Mouse (Mus musculus): ENCODE results near the gene Gm20532.

Gene Gm20532

DNA sequence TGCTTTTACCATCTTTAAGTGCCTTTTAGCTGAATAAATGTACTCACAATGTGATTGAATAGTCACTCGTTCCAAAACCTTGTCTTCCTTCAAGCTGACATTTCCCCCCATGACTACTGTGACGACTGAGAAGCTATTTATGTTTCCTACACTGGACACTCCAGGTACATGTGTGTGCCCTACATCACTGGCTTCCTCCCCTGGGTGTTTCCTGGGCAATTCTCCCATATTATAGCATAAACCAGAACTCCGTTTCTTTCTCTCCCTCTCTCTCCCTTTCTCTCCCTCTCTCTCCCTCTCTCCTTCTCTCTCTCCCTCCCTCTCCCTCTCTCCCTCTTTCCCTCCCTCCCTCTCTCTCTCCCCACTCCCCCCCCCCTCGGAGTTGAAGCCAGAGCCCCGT lies 12.6 kb upstream of the Gm20532 start:
- DNase-seq (ENCODE audit: low spot score) = no peak

DNA sequence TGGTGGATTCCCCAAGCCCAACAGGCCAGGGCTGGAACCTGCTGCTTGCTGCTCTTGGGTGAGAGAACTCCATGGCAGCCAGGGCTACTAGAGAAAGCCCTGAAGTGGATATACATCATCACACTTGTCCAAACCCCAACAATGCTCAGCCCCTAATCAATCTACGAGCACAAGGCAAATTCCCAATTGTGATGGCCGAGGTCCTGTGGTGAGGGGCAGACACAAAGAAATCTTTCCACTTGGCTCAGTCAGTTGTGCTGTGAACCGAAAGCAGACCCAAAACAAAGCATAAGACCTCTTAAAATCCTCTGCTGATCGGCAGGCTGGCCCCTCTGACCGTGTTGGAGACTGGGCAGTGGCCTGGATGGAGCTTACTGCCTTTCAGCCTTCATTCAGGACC lies 11.6 kb upstream of the Gm20532 start:
- peak; percentile 52 for DNase-seq (ENCODE audit: low spot score)

DNA sequence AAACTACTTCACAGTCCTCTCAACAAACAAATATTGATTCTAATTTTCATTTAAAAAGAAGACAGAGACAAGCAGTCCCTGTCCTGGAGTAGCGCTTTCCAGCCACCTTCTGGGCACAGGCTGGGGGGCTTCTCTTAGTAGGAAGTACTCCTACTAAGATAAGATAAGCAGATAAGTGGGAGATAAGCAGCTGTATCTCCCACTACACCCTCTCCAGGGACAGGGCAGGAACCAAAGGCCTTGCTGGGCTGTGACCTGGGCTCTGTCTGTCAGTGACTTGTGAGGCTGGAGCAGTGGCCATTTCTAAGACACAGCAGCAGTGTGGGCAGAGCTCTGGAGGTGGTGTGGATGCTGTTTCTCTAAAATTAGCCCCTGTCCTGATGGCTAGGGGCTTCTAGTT lies 11.1 kb upstream of the Gm20532 start:
- DNase-seq (ENCODE audit: low spot score) = no peak

DNA sequence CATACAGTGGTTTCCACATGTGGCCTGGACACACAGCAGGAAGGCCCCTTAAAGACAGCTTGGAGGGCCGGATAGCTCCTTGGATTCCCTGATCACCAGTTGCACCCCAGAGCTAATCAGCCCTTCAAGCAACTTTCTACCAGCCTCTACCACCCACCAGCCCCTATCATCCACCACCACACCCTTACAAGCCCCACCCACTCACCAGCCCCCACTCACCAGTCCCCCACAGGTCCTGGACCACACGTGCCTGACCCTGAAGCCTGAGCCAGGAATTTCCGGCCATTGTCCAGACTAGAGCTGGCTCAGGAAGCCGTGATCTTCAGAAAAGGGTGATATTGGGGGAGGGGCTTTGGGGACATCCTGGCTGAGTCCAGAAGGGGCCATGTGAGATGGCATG lies 10.6 kb upstream of the Gm20532 start:
- no peak for DNase-seq (ENCODE audit: low spot score)

DNA sequence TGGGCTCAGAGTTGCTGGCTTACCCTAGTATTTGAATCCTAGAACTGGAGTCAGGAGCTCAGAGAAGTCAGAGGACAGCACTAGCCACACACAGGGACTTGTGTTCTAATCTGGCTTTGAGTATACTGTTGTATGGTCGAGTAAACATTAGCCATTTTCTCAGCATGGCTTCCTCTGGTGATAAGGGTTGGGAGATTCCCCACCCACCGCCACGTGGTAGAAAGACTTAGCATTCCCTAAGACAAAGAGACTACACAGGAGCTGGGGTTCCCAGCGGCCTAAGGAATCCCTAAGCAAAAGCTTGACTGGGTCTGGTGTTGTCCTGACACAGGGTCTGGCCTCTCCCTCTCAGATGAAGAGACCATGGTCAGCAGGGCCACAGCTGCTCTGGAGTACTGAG lies 10.0 kb upstream of the Gm20532 start:
- DNase-seq (ENCODE audit: low spot score) = no peak

DNA sequence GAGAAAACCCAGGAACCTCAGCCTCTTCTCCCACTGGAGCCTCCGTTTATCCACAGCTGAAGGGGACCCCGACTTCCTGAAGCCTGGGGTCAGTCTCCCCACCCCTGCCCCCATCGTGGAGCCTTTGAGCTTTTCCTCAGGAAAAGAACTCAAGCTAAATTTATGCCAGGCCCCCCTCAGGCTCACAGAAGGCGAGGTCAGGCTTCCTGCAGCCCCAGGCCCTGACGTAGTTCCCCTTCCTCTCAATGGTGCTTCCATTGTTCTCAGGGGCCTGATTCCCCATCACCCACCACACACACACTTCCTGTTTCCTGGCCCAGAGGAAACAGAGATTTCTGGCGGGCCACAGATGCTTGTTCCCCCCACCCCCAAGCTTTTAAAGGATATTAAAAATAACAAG lies 8.1 kb upstream of the Gm20532 start:
- DNase-seq (ENCODE audit: low spot score) = no peak

DNA sequence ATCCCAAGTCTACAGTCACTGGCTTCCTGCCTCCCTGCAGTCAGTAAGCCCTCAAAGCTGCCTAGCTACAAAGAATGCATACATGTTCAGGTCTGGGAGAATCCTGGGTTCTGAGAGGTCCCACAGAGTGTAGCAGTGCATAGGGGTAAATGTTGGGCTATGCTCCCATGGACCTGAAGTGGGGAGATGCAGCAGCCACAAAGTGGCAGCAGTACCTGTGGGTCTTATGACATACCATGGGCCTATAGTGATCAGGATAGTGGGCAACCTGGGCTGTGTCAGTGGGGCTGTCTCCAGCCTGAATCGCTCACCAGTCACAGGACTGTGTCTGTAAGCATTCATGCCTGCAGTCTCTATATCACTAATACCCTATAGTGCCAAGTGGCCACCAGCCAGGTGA lies 6.7 kb upstream of the Gm20532 start, which contains the start of gene Egfl7:
Gene Egfl7, plus strand, starts transcription at position 301 of the 400 bp plus-strand sequence.
- no peak for DNase-seq (ENCODE audit: low spot score)

DNA sequence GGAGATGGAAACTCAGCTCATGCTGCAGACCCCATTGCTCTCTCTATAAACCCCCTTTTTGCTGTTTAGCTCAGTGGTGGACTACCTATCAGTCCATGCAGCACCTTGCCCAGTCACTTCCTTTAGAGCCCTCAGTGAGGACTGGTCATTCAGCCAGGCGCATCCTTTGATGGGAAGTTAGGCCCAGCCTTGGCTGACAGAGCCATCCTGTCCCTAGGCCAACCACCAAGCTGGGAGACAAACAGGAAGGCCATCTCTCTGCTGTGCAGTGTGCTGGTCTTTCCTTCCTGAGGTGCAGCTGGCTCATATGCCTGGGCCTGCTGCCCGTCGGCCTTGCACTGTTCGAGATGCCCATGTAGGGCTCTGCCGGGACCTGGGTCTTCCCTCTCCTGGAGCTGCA lies 5.7 kb upstream of the Gm20532 start:
- DNase-seq (ENCODE audit: low spot score) = no peak

DNA sequence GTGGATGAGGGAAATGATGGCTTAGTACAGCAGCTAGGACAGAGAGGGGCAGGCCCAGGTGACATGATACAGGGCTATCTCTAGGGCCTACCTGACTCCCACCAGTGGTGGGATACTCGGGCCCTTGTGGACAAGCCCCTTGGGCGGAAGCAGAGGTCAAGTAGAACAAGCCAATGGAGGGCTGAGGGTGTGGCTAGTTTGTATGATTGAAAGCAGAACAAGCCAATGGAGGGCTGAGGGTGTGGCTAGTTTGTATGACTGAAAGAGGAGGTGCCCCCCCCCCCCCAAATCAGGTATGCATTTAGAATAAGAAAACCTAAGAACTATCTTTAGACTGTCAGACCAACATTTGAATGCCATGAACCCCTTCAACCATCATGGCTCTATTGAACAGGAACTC lies 4.2 kb upstream of the Gm20532 start:
- DNase-seq (ENCODE audit: low spot score) = no peak

DNA sequence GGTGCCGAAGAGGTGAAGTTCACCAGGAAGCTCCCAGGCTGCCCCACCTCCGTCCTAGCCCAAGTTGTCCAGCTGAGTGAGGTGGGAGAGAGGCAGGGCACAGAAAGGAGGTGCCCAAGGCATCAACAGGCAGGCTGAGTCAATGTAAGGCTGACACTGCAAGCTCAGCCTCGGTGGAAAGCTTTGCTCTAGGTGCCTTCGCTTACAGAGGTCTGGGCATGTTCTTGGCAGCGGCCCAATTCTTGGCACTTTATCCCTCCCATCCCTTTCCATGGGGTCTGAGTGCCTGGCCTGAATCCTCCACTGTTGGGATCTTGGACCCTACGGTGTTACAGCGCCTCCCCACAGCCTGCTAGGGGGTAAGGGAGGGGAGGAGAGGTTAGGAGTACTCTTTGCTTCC lies 3.7 kb upstream of the Gm20532 start:
- no peak for DNase-seq (ENCODE audit: low spot score)

DNA sequence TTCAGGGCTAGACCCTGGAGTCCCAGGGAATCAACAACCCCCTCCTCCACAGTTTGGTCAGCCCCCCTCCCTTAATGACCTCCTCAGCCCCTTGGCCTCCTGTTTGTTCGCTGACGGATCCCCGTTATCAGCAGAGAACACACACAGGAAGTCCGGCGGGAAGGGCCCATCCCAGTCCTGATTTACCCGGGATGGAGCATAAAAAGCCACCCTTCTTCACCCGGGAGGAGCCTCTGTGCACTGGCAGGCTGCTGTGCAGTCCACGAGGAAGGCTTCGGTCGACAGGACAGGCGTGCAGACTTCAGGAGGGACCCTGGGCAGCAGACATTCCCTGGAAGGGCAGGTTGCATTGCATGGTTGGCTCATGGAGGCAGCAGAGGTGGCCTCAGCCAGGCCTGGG lies 2.8 kb upstream of the Gm20532 start:
- no peak for DNase-seq (ENCODE audit: low spot score)

DNA sequence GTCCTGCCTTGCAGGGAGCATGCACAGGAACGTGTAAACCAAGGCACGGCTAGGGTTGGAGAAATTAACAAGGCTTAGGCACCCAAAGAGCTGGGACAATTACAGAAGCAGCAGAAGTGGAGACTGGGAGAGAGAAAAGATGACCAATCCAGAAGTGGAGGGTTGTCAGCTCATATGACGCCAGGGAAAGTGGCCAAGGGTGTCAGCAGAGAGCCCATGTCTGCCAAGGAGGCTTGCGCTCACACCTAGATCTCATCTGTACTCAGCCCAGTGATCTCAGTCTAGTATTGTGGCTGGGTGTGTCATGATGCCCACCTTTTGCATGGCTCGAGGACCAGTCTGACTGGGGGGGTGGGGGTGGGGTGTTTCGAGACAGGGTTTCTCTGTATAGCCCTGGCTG lies 726 bp upstream of the Gm20532 start:
- DNase-seq (ENCODE audit: low spot score) = no peak

DNA sequence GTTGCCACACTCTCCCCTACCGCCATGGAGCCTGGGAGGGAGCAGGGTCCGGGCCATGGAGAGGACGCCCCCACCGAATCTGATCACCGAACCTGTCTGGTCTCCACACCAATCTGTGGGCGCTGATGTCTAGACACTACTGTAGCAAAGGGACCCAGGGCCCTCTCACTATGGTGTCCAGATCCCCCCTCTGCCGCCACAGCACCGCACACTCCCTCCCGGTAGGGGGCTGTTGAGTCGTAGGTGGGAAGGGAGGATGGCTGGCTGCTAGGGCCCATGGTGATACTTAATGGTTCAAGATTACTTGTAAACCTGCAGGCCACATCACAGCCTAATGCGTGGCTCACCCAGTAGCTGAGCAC lies 586 bp downstream of the Gm20532 start:
- DNase-seq (ENCODE audit: low spot score) = no peak

DNA sequence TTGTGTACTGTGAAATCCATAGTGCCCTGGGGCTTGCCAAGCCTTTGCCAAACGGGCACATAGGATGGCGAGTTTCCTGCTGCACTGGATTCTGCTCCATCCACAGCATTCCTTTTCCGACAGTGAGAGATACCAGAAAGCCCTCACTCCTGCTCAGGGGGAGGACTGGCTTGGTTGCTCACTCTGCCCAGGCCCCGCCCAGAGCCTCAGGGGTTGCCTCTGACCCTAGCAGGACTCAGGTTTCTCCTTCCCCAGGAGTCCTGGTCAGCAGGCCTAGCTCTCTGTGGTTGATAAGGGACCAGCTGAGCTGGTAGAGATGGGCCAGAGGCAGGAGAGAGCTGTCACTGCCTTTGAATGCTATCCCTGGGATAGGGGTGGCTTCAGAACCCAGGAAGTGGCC lies 2.1 kb downstream of the Gm20532 start:
- peak; percentile 53 for DNase-seq (ENCODE audit: low spot score)

DNA sequence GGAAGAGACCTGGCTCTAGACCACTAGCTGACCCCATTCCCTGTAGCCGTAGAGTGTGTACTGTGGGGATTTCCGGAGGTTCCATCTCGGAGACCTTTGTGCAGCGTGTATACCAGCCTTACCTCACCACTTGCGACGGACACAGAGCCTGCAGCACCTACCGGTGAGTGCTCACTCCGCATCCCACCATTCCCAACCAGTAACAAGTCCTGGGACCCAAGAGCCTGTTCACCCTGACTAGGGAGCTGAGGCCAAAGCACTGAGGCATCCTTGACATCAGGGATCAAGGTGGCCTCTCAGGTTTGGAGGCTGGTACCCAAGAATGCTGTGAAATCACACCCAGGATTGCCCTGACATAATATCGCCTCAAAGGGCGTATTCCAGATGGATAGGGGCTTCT lies 2.8 kb downstream of the Gm20532 start:
- DNase-seq (ENCODE audit: low spot score) = no peak

DNA sequence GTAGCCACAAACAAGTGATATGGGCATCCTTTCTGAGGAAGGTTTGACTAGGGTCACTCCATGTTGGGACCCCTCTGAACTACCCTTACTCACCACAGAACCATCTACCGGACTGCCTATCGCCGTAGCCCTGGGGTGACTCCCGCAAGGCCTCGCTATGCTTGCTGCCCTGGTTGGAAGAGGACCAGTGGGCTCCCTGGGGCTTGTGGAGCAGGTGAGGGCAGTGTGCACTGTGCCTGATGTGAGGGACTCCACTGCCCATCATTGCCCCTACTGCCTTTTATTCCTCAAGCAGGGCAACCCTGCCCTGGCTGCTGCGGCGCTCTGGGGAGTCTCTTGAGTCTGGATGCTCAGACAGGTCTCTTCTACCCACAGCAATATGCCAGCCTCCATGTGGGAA lies 3.8 kb downstream of the Gm20532 start:
- no peak for DNase-seq (ENCODE audit: low spot score)

DNA sequence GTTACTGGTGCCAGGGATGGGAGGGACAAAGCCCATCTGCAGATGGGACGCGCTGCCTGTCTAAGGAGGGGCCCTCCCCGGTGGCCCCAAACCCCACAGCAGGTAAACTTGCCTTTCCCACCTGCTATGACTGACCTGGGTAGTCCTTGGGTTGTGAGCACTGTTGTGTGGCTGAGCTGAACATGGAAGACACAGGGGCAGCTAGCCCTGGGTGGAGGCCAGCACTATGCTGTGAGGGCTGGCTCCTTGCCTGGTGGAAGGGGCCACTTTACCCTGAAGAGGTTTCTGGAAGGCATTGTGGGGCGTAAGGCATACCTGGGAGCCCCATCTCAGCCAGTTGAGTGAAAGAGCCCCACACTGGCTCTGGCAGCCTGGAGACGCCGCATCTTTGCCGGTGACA lies 4.5 kb downstream of the Gm20532 start:
- DNase-seq (ENCODE audit: low spot score) = no peak

DNA sequence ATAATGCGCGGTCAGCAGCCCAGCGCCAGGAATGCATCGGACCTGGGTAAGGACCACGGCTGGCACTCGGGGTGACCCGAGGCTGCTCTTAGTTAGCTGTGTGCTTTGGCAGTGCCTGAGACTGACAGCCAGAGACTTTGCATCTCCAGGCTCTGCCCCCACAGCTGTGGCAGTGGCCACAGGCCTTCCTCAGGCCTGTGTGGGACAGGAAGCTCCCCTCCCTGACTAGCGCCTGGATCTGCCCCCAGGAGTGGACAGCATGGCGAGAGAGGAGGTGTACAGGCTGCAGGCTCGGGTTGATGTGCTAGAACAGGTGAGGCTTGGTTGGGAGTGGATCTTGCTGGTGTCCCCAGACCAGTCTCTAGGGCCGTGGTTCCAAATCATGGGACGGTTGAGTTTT lies 5.0 kb downstream of the Gm20532 start:
- no peak for DNase-seq (ENCODE audit: low spot score)

DNA sequence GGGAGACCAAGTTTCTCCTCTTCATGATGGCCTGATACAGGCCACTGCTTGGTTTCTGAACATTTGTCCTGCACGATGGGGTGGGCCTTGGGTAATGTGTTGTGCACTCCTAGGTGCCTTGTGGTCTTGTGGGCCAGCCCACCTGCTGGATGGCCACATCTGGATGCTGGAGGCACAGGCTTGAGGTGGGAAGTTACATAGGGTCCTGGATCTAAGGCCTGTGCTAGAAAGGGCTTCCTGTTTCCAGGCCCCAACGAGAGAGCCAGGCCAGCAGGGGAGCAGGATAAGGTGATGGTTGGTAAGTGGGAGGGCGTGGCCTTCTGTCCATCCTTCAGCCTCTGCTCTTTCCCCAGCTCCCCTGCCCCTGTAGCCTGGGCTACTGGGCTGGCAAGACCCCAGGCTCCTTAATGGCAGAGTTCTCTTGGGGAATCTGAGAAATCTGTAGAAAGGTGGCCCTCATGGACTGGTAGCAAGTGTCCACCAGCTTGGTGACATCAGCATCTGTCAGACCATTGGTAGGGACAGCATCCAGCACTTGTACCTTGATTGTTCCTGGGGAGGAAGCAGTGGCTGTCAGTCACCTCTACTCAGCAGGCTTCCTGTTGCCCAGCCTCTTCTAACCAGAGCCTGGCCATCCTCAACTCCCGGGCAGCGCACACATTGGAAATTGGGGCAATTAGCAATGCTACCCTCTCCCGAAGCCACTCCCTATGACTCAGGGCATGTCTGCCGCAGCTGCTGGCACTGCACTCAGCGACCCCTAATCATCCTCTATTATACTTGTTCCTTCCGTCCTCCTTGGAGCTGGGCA lies 7.0 kb downstream of the Gm20532 start:
- DNase-seq (ENCODE audit: low spot score) = no peak

DNA sequence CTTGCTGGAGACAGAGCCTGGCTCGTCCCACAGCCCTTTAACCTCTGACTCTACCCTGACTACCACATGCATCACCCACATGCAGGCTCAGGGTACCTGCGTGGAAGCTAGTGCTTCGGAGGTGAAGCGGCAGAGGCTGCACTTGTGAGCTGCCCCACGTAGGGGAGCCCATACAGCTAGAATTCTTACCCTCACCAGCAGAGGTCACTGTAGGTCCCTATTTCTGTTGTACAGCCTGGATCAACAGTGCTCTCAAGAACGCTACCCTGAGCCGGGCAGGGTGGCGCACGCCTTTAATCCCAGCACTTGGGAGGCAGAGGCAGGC lies 7.5 kb downstream of the Gm20532 start:
- DNase-seq (ENCODE audit: low spot score) = peak; percentile 71

DNA sequence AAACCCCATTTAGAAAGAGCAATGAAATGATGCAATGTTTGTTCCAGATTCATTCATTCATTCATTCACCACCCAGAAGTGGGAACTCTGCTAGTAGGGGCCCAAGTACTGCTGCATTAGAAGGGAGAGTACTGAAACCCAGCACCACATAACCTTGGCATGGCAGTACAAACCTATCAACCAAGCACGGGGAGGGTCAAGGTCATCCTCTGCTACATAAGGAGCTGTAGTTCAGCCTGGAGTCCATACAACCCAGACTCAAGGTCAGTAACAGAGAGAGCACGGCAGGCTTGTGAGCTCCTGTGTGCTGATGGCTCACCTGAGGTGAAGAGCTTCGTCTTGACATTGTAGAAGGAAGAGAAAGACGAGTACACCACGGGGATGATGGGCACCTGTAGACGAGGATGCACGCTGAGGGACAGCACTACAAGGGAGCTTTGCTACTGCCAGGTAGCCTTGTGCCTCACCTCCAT lies 8.1 kb downstream of the Gm20532 start:
- DNase-seq (ENCODE audit: low spot score) = no peak

DNA sequence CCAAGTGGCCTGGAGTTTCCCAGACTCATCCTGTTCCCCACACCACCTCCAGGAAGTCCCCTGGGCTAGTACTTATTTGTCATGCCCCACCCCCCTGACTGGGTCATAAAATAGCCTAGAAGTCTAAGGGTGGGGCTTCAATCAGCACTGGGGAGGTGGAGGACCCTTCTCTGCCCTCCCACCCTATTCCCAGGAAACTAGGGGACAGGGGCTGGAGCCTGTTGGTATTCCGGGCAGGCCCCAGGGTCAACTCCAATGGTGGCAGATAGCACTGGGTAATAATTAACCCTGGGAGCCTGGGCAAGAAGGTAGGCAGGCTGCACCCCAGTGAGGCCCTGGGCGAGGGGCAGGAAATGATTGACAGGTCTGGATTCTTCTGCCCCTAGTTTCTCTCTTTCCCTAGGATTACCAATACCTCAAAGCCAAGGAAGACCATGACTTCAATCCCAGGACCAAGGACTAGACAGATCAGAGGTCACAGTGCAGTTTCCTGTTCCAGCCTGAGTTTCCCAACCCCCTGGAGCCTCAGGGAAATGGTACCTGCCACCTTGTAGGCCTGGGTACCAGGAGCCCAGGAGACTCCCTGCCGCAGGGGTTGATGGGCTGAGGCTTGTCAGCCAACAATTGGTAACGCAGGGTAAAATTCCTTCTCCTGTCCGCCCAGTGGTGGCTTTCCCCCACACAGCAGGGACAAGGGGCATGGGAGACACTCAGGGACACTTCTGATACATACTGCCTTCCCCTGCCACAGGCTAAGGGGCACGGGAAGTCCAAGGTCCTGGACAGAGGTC lies 8.7 kb downstream of the Gm20532 start:
- DNase-seq (ENCODE audit: low spot score) = no peak

DNA sequence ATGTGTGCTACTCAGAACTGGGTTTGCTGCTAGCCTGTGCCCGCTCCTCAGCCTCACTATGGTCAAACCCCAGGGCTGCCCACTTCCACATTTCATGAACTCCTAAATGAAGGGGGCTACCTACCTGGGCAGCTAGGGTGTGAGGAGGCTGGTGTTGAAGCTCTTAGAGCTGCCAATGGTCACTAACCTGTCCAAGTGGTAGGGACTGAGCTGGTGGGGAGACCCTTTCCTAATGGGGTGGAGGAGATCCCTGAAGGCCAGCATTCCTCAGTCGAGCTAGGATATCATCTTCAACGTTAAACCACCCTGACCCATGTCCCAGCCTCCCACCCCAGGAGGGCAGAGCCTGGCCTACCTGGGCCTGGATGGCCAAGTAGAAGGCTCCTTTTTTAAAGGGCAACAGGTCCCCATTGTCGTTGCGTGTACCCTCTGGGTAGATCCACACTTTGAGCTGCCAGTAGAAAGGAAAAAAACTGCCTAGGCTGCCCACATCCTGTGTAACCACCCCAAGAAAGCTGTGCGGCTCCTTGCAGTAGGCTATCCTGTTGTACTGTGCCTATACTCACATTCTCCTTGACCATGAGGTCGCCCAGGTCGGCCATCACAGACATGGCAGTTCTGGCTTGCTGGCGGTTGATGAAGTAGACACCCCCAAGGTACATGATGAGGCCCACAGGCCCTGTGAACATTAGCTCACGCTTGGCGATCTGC lies 9.4 kb downstream of the Gm20532 start:
- DNase-seq (ENCODE audit: low spot score) = no peak
